Mouse (Mus musculus): ENCODE results near the gene Ppfibp2. TPM values are rescaled to one million over a fixed set of nuclear protein-coding genes. Genes with fewer than 3 reads are reported as not detected.
A peak's percentile ranks its signal among the peaks of the same experiment; 100 is the strongest.

The Ppfibp2 gene
- polyA plus RNA-seq, 1 experiment from 2014 or later, result 7.7 TPM

DNA sequence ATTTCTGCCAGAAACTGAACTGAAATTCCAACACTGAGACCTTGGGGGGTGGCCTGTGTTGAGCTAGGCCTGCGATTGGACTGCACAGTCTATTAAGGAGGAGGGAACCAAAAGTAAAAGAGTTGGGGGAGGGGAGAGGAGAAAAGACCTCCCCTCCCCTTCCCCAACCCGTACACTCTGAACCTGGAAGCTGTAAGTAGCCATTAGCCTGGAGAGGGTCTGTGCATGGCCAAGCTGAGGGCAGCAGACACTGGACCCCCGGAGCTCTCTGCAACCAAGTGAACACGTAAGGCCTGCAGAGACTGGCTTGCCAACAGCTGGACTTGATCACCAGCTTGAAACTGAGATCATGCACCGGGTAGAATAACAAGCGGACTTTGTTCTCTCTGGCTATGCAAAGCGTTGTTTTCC, 27.7 kb upstream of the Ppfibp2 start, which contains the start of gene Olfml1:
Olfml1 (plus strand) TSS at position 186 of the 411 bp plus-strand sequence.
- no peaks in the 10 kb centered on the region for H3K36me3 ChIP-seq (replicated peaks; ENCODE audit: insufficient read depth, low read length)
- H3K27ac ChIP-seq (ENCODE audit: low read depth), result peak within 1 kb of the TSS; percentile 7; the same call in 1 of the 2 replicates
- peak within 1 kb of the TSS; percentile 19; the same call in 1 of the 2 replicates for H3K4me3 ChIP-seq (ENCODE audit: low read depth, low read length)
- H3K9me3 ChIP-seq (ENCODE audit: low read length), result no peaks in the 10 kb centered on the region
- WGBS (ENCODE audit: insufficient replicate concordance), result 54% methylated on average over 7 of the region's 7 CpGs
- ATAC-seq, result peak; percentile 47; the same call in 1 of the 2 replicates
- H3K4me2 ChIP-seq (ENCODE audit: low read depth, low read length), result peak within 1 kb of the TSS; percentile 33
- H3K9ac ChIP-seq (replicated peaks), result no peak within 1 kb of the TSS; the same call in 1 of the 2 replicates
- no peaks in the 10 kb centered on the region for H3K4me1 ChIP-seq (ENCODE audit: insufficient read depth)
- peak; percentile 14 for DNase-seq
- no peak for TF ChIP-seq CTCF (IDR thresholded peaks at IDR 0.05; ENCODE audit: low read depth)
- TF ChIP-seq EP300 (IDR thresholded peaks at IDR 0.05; ENCODE audit: low read depth), result no peak
- H3K27me3 ChIP-seq (ENCODE audit: insufficient read depth, low read length), result no peaks in the 10 kb centered on the region

GRCm38 (mm10) chr7:107567674-107568073, 27.3 kb upstream of the Ppfibp2 start:
- WGBS (ENCODE audit: insufficient replicate concordance), result 63% methylated on average over 5 of the region's 5 CpGs
- DNase-seq, result no peak
- Histone ChIP-seq H3K27ac (ENCODE audit: low read depth) (no peak overlapping the region), H3K36me3 (replicated peaks; ENCODE audit: insufficient read depth, low read length) (no peaks in the 10 kb centered on the region), H3K4me3 (ENCODE audit: low read depth, low read length) (peak overlapping the region; percentile 19; the same call in 1 of the 2 replicates), H3K27me3 (ENCODE audit: insufficient read depth, low read length) (no peaks in the 10 kb centered on the region), H3K9me3 (ENCODE audit: low read length) (no peaks in the 10 kb centered on the region), H3K4me1 (ENCODE audit: insufficient read depth) (no peaks in the 10 kb centered on the region), H3K4me2 (ENCODE audit: low read depth, low read length) (peak overlapping the region; percentile 33), H3K9ac (replicated peaks) (no peak overlapping the region)
- no peak for ATAC-seq
- TF ChIP-seq EP300 (IDR thresholded peaks at IDR 0.05; ENCODE audit: low read depth) (no peak), CTCF (IDR thresholded peaks at IDR 0.05; ENCODE audit: low read depth) (no peak)

GRCm38 (mm10) chr7:107568971-107569370, 26.0 kb upstream of the Ppfibp2 start:
- TF ChIP-seq EP300 (IDR thresholded peaks at IDR 0.05; ENCODE audit: low read depth), result no peak
- no peak for TF ChIP-seq CTCF (IDR thresholded peaks at IDR 0.05; ENCODE audit: low read depth)
- H3K4me1 ChIP-seq (ENCODE audit: insufficient read depth), result no peaks in the 10 kb centered on the region
- H3K9me3 ChIP-seq (ENCODE audit: low read length), result no peaks in the 10 kb centered on the region
- 0 out of 2 replicates have a peak overlapping the region, but pooled peaks have one; percentile 18 for H3K4me2 ChIP-seq (ENCODE audit: low read depth, low read length)
- H3K27me3 ChIP-seq (ENCODE audit: insufficient read depth, low read length), result no peaks in the 10 kb centered on the region
- 59% methylated on average over 4 of the region's 4 CpGs for WGBS (ENCODE audit: insufficient replicate concordance)
- no peak overlapping the region for H3K27ac ChIP-seq (ENCODE audit: low read depth)
- no peak overlapping the region for H3K4me3 ChIP-seq (ENCODE audit: low read depth, low read length)
- no peak overlapping the region for H3K9ac ChIP-seq (replicated peaks)
- no peaks in the 10 kb centered on the region for H3K36me3 ChIP-seq (replicated peaks; ENCODE audit: insufficient read depth, low read length)
- DNase-seq (no peak), ATAC-seq (no peak)

DNA sequence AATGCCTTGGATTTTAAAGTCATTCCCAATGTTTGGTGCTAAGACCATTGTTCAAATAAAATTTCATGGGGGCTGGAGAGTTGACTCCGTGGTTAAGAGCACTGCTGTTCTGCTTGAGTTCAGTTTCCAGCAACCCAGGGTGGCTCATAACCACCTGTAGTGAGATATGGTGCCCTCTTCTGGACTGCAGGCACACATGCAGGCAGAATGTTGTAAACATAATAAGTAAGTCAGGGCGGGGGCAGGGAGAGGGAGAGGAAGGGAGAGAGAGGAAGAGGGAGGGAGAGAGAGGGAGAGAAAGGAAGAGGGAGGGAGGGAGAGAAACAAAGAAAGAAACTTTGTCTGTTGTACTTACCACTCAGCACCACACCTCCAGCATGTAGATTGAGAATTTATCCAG, 21.2 kb upstream of the Ppfibp2 start:
- Histone ChIP-seq H3K4me1 (ENCODE audit: insufficient read depth) (no peaks in the 10 kb centered on the region), H3K4me2 (ENCODE audit: low read depth, low read length) (no peak overlapping the region), H3K27me3 (ENCODE audit: insufficient read depth, low read length) (no peaks in the 10 kb centered on the region), H3K27ac (ENCODE audit: low read depth) (no peak overlapping the region), H3K4me3 (ENCODE audit: low read depth, low read length) (no peak overlapping the region), H3K36me3 (replicated peaks; ENCODE audit: insufficient read depth, low read length) (no peaks in the 10 kb centered on the region), H3K9me3 (ENCODE audit: low read length) (no peaks in the 10 kb centered on the region), H3K9ac (replicated peaks) (no peak overlapping the region)
- TF ChIP-seq CTCF (IDR thresholded peaks at IDR 0.05; ENCODE audit: low read depth), result peak; percentile 33
- no peak for TF ChIP-seq EP300 (IDR thresholded peaks at IDR 0.05; ENCODE audit: low read depth)
- 64% methylated on average over 2 of the region's 2 CpGs for WGBS (ENCODE audit: insufficient replicate concordance)
- no peak for DNase-seq
- no peak for ATAC-seq

DNA sequence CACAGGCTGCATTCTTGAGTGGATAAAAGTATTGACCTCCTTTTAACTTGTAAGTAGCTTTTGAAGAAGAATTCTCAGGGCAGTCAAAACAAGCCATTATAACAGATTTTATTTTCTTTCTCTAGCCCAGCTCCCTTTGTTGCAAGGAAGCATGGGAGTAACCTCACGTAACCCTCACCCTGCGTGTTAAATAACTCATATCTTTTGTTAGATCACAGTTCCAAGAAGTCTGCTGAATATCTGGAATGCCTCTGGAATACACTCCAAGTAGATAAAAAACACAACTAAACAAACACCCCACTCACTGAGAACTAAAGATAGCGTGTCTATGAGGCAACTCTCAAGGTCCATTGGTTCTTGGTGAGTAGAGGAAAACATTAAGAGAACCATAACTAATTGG, 20.7 kb upstream of the Ppfibp2 start:
- ATAC-seq, result no peak
- no peak for DNase-seq
- WGBS (ENCODE audit: insufficient replicate concordance), result 74% methylated on average over 3 of the region's 3 CpGs

GRCm38 (mm10) chr7:107592641-107593040, 2.4 kb upstream of the Ppfibp2 start:
- H3K27me3 ChIP-seq (ENCODE audit: insufficient read depth, low read length), result no peaks in the 10 kb centered on the region
- 50% methylated on average over 2 of the region's 2 CpGs for WGBS (ENCODE audit: insufficient replicate concordance)
- ATAC-seq, result no peak
- H3K4me3 ChIP-seq (ENCODE audit: low read depth, low read length), result no peak overlapping the region
- H3K9ac ChIP-seq (replicated peaks), result no peak overlapping the region
- no peak overlapping the region for H3K4me2 ChIP-seq (ENCODE audit: low read depth, low read length)
- H3K4me1 ChIP-seq (ENCODE audit: insufficient read depth), result peaks cover 3% of the 10 kb centered on the region; the same call in 1 of the 2 replicates
- TF ChIP-seq CTCF (IDR thresholded peaks at IDR 0.05; ENCODE audit: low read depth) (no peak), EP300 (IDR thresholded peaks at IDR 0.05; ENCODE audit: low read depth) (no peak)
- no peak overlapping the region for H3K27ac ChIP-seq (ENCODE audit: low read depth)
- no peak for DNase-seq
- H3K9me3 ChIP-seq (ENCODE audit: low read length), result no peaks in the 10 kb centered on the region
- no peaks in the 10 kb centered on the region for H3K36me3 ChIP-seq (replicated peaks; ENCODE audit: insufficient read depth, low read length)

More for the DNA sequence above, 20.7 kb upstream of the Ppfibp2 start:
- no peak for TF ChIP-seq EP300 (IDR thresholded peaks at IDR 0.05; ENCODE audit: low read depth)
- no peak for TF ChIP-seq CTCF (IDR thresholded peaks at IDR 0.05; ENCODE audit: low read depth)
- Histone ChIP-seq H3K27me3 (ENCODE audit: insufficient read depth, low read length) (no peaks in the 10 kb centered on the region), H3K9me3 (ENCODE audit: low read length) (no peaks in the 10 kb centered on the region), H3K4me2 (ENCODE audit: low read depth, low read length) (no peak overlapping the region), H3K4me3 (ENCODE audit: low read depth, low read length) (no peak overlapping the region), H3K36me3 (replicated peaks; ENCODE audit: insufficient read depth, low read length) (no peaks in the 10 kb centered on the region), H3K9ac (replicated peaks) (no peak overlapping the region), H3K4me1 (ENCODE audit: insufficient read depth) (no peaks in the 10 kb centered on the region), H3K27ac (ENCODE audit: low read depth) (no peak overlapping the region)
